Mouse (Mus musculus): ENCODE measurements around the gene Wnt10a. TPM values are rescaled to one million over a fixed set of nuclear protein-coding genes. Genes with fewer than 3 reads are reported as not detected.

The Wnt10a gene
- total and polyA plus RNA-seq, 3 experiments = 126 to 187 (median 155) TPM

GRCm38 (mm10) chr1:74851001-74851775 is 59.9 kb downstream of the Wnt10a start:
- TF ChIP-seq GABPA (IDR thresholded peaks at IDR 0.05; ENCODE audit: insufficient replicate concordance, low read depth, low read length) (no peak), PAX5 (IDR thresholded peaks at IDR 0.05; ENCODE audit: low read length) (no peak), ELF1 (IDR thresholded peaks at IDR 0.05; ENCODE audit: low read depth, low read length) (no peak), NELFE (IDR thresholded peaks at IDR 0.05; ENCODE audit: low read depth, low read length) (no peak), JUN (IDR thresholded peaks at IDR 0.05; ENCODE audit: insufficient read depth, low read depth, low read length) (no peak), RAD21 (IDR thresholded peaks at IDR 0.05; ENCODE audit: low read depth, low read length) (no peak), MAFK (IDR thresholded peaks at IDR 0.05; ENCODE audit: insufficient replicate concordance, low read length) (no peak), ZMIZ1 (IDR thresholded peaks at IDR 0.05; ENCODE audit: low read depth, low read length) (no peak), SMC3 (IDR thresholded peaks at IDR 0.05; ENCODE audit: low read depth, low read length) (no peak), MAZ (IDR thresholded peaks at IDR 0.05; ENCODE audit: low read depth, low read length) (no peak), IRF4 (IDR thresholded peaks at IDR 0.05; ENCODE audit: low read depth, low read length) (no peak), BHLHE40 (IDR thresholded peaks at IDR 0.05; ENCODE audit: low read depth, low read length) (no peak), NRF1 (IDR thresholded peaks at IDR 0.05; ENCODE audit: low read depth, low read length) (no peak), KAT2A (IDR thresholded peaks at IDR 0.05; ENCODE audit: insufficient replicate concordance, low read length) (no peak)
- peaks cover 10% of the 10 kb centered on the region for H3K27me3 ChIP-seq (replicated peaks)
- H3K4me1 ChIP-seq (ENCODE audit: control insufficient read depth in 1 of 2, insufficient read depth in 2 of 2) = peaks cover 3 to 37% of the 10 kb centered on the region in 2 experiments; a peak in 3 of 4 replicates
- dilution Hi-C loops (cut with MboI; ENCODE audit: extremely low pct_ligation_motif_present, extremely low pct_unique_long_range_greater_than_20kb, low sequenced_read_pairs) (no loop called here), in situ Hi-C loops (cut with MboI; ENCODE audit: low pct_ligation_motif_present, low pct_unique_long_range_greater_than_20kb, low sequenced_read_pairs) (no loop called here)
- H3K36me3 ChIP-seq (replicated peaks in 1 of 2; ENCODE audit: control insufficient read depth in 1 of 2, insufficient read depth in 1 of 2, low read length in 1 of 2) = no peaks in the 10 kb centered on the region
- H3K79me2 ChIP-seq (replicated peaks; ENCODE audit: control insufficient read depth, extremely low read depth, insufficient read depth, poor library complexity, severe bottlenecking) = no peaks in the 10 kb centered on the region
- no peak for DNase-seq (ENCODE audit: extremely low read depth)
- H3K4me2 ChIP-seq (ENCODE audit: insufficient read depth, low read depth, poor library complexity, severe bottlenecking) = no peak overlapping the region
- H3K9me3 ChIP-seq (replicated peaks; ENCODE audit: low read length) = peaks cover 8% of the 10 kb centered on the region
- no peak overlapping the region for H3K27ac ChIP-seq (ENCODE audit: insufficient read depth, low read depth)
- no peak overlapping the region for H3K9ac ChIP-seq (ENCODE audit: insufficient read depth, low read depth)
- H3K4me3 ChIP-seq (replicated peaks in 1 of 3; ENCODE audit: low read depth in 2 of 3, low read length in 2 of 3, poor library complexity in 1 of 3) = no peak overlapping the region

Other genes with a start within 250 kb of the Wnt10a start
- 0.21 and 0.25 TPM in 2 replicates for gene Plcd4, start 248.6 kb upstream of the Wnt10a start, total RNA-seq (2012; rRNA removed)
- gene Plcd4, start 248.6 kb upstream of the Wnt10a start, total RNA-seq (2014; rRNA removed) = not detected in 2 replicates
- 0.97 and 1.1 TPM in 2 replicates for gene Plcd4, start 248.6 kb upstream of the Wnt10a start, polyA plus RNA-seq (2012; ENCODE audit: insufficient read length, low read depth)
- 24.0 and 24.5 TPM in 2 replicates for gene Usp37, start 247.2 kb upstream of the Wnt10a start, total RNA-seq (2012; rRNA removed)
- gene Usp37, start 247.2 kb upstream of the Wnt10a start, total RNA-seq (2014; rRNA removed) = 24.1 and 24.6 TPM in 2 replicates
- gene Usp37, start 247.2 kb upstream of the Wnt10a start, polyA plus RNA-seq (2012; ENCODE audit: insufficient read length, low read depth) = 12.9 and 13.8 TPM in 2 replicates
- gene Zfp142, start 203.3 kb upstream of the Wnt10a start, total RNA-seq (2012; rRNA removed) = 6.0 and 7.8 TPM in 2 replicates
- 2.5 and 2.8 TPM in 2 replicates for gene Zfp142, start 203.3 kb upstream of the Wnt10a start, total RNA-seq (2014; rRNA removed)
- 14.1 and 15.1 TPM in 2 replicates for gene Zfp142, start 203.3 kb upstream of the Wnt10a start, polyA plus RNA-seq (2012; ENCODE audit: insufficient read length, low read depth)
- 24.5 and 27.1 TPM in 2 replicates for gene Bcs1l, start 203.2 kb upstream of the Wnt10a start, total RNA-seq (2012; rRNA removed)
- 16.7 and 18.6 TPM in 2 replicates for gene Bcs1l, start 203.2 kb upstream of the Wnt10a start, total RNA-seq (2014; rRNA removed)
- 27.8 and 29.1 TPM in 2 replicates for gene Bcs1l, start 203.2 kb upstream of the Wnt10a start, polyA plus RNA-seq (2012; ENCODE audit: insufficient read length, low read depth)
- gene Rnf25, start 190.1 kb upstream of the Wnt10a start, total RNA-seq (2012; rRNA removed) = 32.1 and 32.9 TPM in 2 replicates
- gene Rnf25, start 190.1 kb upstream of the Wnt10a start, total RNA-seq (2014; rRNA removed) = 48.2 and 50.3 TPM in 2 replicates
- 43.4 and 47.8 TPM in 2 replicates for gene Rnf25, start 190.1 kb upstream of the Wnt10a start, polyA plus RNA-seq (2012; ENCODE audit: insufficient read length, low read depth)
- gene Stk36, start 190.1 kb upstream of the Wnt10a start, total RNA-seq (2012; rRNA removed) = 0.81 and 1.1 TPM in 2 replicates
- gene Stk36, start 190.1 kb upstream of the Wnt10a start, total RNA-seq (2014; rRNA removed) = 0.40 and 0.46 TPM in 2 replicates
- gene Stk36, start 190.1 kb upstream of the Wnt10a start, polyA plus RNA-seq (2012; ENCODE audit: insufficient read length, low read depth) = 1.8 and 2.4 TPM in 2 replicates
- 21.8 and 29.3 TPM in 2 replicates for gene Ttll4, start 129.8 kb upstream of the Wnt10a start, total RNA-seq (2012; rRNA removed)
- gene Ttll4, start 129.8 kb upstream of the Wnt10a start, total RNA-seq (2014; rRNA removed) = 23.6 and 24.9 TPM in 2 replicates
- gene Ttll4, start 129.8 kb upstream of the Wnt10a start, polyA plus RNA-seq (2012; ENCODE audit: insufficient read length, low read depth) = 72.0 and 85.8 TPM in 2 replicates
- not detected in 2 replicates for gene Cyp27a1, start 77.9 kb upstream of the Wnt10a start, total RNA-seq (2012; rRNA removed)
- gene Cyp27a1, start 77.9 kb upstream of the Wnt10a start, total RNA-seq (2014; rRNA removed) = not detected in 2 replicates
- not detected in 2 replicates for gene Cyp27a1, start 77.9 kb upstream of the Wnt10a start, polyA plus RNA-seq (2012; ENCODE audit: insufficient read length, low read depth)
- 0.08 and 0.13 TPM in 2 replicates for gene Prkag3, start 42.3 kb upstream of the Wnt10a start, total RNA-seq (2012; rRNA removed)
- gene Prkag3, start 42.3 kb upstream of the Wnt10a start, total RNA-seq (2014; rRNA removed) = 0.09 TPM in 1 of 2 replicates, not detected in the other
- gene Prkag3, start 42.3 kb upstream of the Wnt10a start, polyA plus RNA-seq (2012; ENCODE audit: insufficient read length, low read depth) = 0.12 TPM in 1 of 2 replicates, not detected in the other
- gene Wnt6, start 19.6 kb upstream of the Wnt10a start, total RNA-seq (2012; rRNA removed) = 3.4 and 3.5 TPM in 2 replicates
- 0.67 and 0.89 TPM in 2 replicates for gene Wnt6, start 19.6 kb upstream of the Wnt10a start, total RNA-seq (2014; rRNA removed)
- 1.6 and 1.7 TPM in 2 replicates for gene Wnt6, start 19.6 kb upstream of the Wnt10a start, polyA plus RNA-seq (2012; ENCODE audit: insufficient read length, low read depth)
- 0.04 TPM in 1 of 2 replicates, not detected in the other for gene Cdk5r2, start 63.4 kb downstream of the Wnt10a start, total RNA-seq (2012; rRNA removed)
- not detected in 2 replicates for gene Cdk5r2, start 63.4 kb downstream of the Wnt10a start, total RNA-seq (2014; rRNA removed)
- 0.23 and 0.24 TPM in 2 replicates for gene Cdk5r2, start 63.4 kb downstream of the Wnt10a start, polyA plus RNA-seq (2012; ENCODE audit: insufficient read length, low read depth)
- gene Fev, start 93.9 kb downstream of the Wnt10a start, total RNA-seq (2012; rRNA removed) = not detected in 2 replicates
- not detected in 2 replicates for gene Fev, start 93.9 kb downstream of the Wnt10a start, total RNA-seq (2014; rRNA removed)
- gene Fev, start 93.9 kb downstream of the Wnt10a start, polyA plus RNA-seq (2012; ENCODE audit: insufficient read length, low read depth) = not detected in 2 replicates
- 0.55 TPM in 1 of 2 replicates, not detected in the other for gene Cryba2, start 101.6 kb downstream of the Wnt10a start, total RNA-seq (2012; rRNA removed)
- gene Cryba2, start 101.6 kb downstream of the Wnt10a start, total RNA-seq (2014; rRNA removed) = not detected in 2 replicates
- 0.30 and 0.78 TPM in 2 replicates for gene Cryba2, start 101.6 kb downstream of the Wnt10a start, polyA plus RNA-seq (2012; ENCODE audit: insufficient read length, low read depth)
- gene Cfap65, start 144.1 kb downstream of the Wnt10a start, total RNA-seq (2012; rRNA removed) = not detected in 2 replicates
- 0.04 TPM in 1 of 2 replicates, not detected in the other for gene Cfap65, start 144.1 kb downstream of the Wnt10a start, total RNA-seq (2014; rRNA removed)
- not detected in 2 replicates for gene Cfap65, start 144.1 kb downstream of the Wnt10a start, polyA plus RNA-seq (2012; ENCODE audit: insufficient read length, low read depth)
- gene Ihh, start 160.2 kb downstream of the Wnt10a start, total RNA-seq (2012; rRNA removed) = not detected in 2 replicates
- not detected in 2 replicates for gene Ihh, start 160.2 kb downstream of the Wnt10a start, total RNA-seq (2014; rRNA removed)
- not detected in 2 replicates for gene Ihh, start 160.2 kb downstream of the Wnt10a start, polyA plus RNA-seq (2012; ENCODE audit: insufficient read length, low read depth)

Measured in CH12.LX (cell line).